Mouse (Mus musculus) limb, embryonic 11.5 days (tissue): Measurements from ENCODE around the gene Nlgn2. TPM values are rescaled to one million over a fixed set of nuclear protein-coding genes. Genes with fewer than 3 reads are reported as not detected.

Experiments
- ATAC-seq: fragments of 200-750 bp; cut with Nextera tagmentation; 2 replicates; pipeline ENCODE4 v1.8.0; 2017; ENCODE audit warnings: low read depth; ENCODE audit not compliant: insufficient number of reproducible peaks, low FRiP score, low TSS enrichment
- DNase-seq: peaks from one replicate; pipeline ENCODE4 v3.0.0-alpha.2; 2015; ENCODE audit warnings: low spot score
- H3K27ac ChIP-seq: fragments of 300-500 bp; sonication (generic); replicated peaks from 2 replicates; pipeline ENCODE4 v1.5.1; 2014; ENCODE audit warnings: low read depth, mild to moderate bottlenecking, low read length
- H3K27me3 ChIP-seq: fragments of 300-500 bp; sonication (generic); 2 replicates; pipeline ENCODE4 v1.6.1; 2014; ENCODE audit warnings: mild to moderate bottlenecking, low read length, mixed read lengths; ENCODE audit not compliant: control insufficient read depth, insufficient read depth
- H3K36me3 ChIP-seq: fragments of 300-500 bp; sonication (generic); 2 replicates; pipeline ENCODE4 v1.6.1; 2014; ENCODE audit warnings: mild to moderate bottlenecking, low read length, moderate library complexity, mixed read lengths; ENCODE audit not compliant: control insufficient read depth, insufficient read depth
- H3K4me1 ChIP-seq: fragments of 300-500 bp; sonication (generic); 2 replicates; pipeline ENCODE4 v1.6.1; 2014; ENCODE audit warnings: low read length, mixed read lengths; ENCODE audit not compliant: control insufficient read depth, insufficient read depth
- H3K4me2 ChIP-seq: fragments of 300-500 bp; sonication (generic); 2 replicates; pipeline ENCODE4 v1.6.1; 2014; ENCODE audit warnings: low read depth, mild to moderate bottlenecking, moderate library complexity; ENCODE audit not compliant: severe bottlenecking
- H3K4me3 ChIP-seq: fragments of 300-500 bp; sonication (generic); 2 replicates; pipeline ENCODE4 v1.5.1; 2014; ENCODE audit warnings: low read depth, low read length
- H3K9ac ChIP-seq: fragments of 300-500 bp; sonication (generic); 2 replicates; pipeline ENCODE4 v1.6.1; 2014; ENCODE audit warnings: mild to moderate bottlenecking, low read length
- H3K9me3 ChIP-seq: fragments of 300-500 bp; sonication (generic); 2 replicates; pipeline ENCODE4 v1.6.1; 2016; ENCODE audit warnings: low read length; ENCODE audit not compliant: control insufficient read depth
- WGBS: fragments of 180-500 bp; shearing (Covaris S2); extraction: QIAGEN DNeasy Blood & Tissue Kit; methylation state at CpG from one replicate; pipeline ENCODE4 v1.1.7; 2014; 5-methylcytosine and 5-hydroxymethylcytosine counted together
- microRNA-seq: library from miRNA; unstranded; fragments of <30 nt; microRNA quantifications from one replicate; pipeline ENCODE4, GENCODE M21; 2016
- polyA plus RNA-seq: library from polyadenylated mRNA; unstranded; fragments of >200 nt; fragmentation: Nextera tagmentation; extraction: Ambion mirVana; gene quantifications from 2 replicates; pipeline ENCODE4 v1.2.1, GENCODE M21; 2014

Nlgn2 gene
- polyA plus RNA-seq, 1 experiment from 2014 or later: 5.8 TPM

GRCm38 (mm10) chr11:69774961-69775360 is 62.6 kb downstream of the Nlgn2 start:
- Histone ChIP-seq H3K4me1 (no peaks in the 10 kb centered on the region), H3K36me3 (no peaks in the 10 kb centered on the region), H3K9me3 (no peaks in the 10 kb centered on the region), H3K27ac (no peak overlapping the region), H3K27me3 (peaks cover 9% of the 10 kb centered on the region; the same call in 1 of the 2 replicates), H3K4me3 (no peak overlapping the region), H3K9ac (no peak overlapping the region), H3K4me2 (no peak overlapping the region)
- DNase-seq: no peak
- WGBS: 56% methylated on average over 5 of the region's 5 CpGs
- ATAC-seq: no peak

Small RNA genes lying within 50 kb of the gene (microRNA-seq; reads per million reads assigned to microRNA genes)
- gene Mir6924: not detected

Other genes starting within 250 kb of the Nlgn2 start
- gene Atp1b2, start 231.8 kb downstream of the Nlgn2 start, polyA plus RNA-seq: 4.5 and 4.9 TPM in 2 replicates
- not detected in 2 replicates for gene Shbg, start 219.9 kb downstream of the Nlgn2 start, polyA plus RNA-seq
- gene Sat2, start 215.8 kb downstream of the Nlgn2 start, polyA plus RNA-seq: 14.7 and 16.2 TPM in 2 replicates
- 35.8 and 37.5 TPM in 2 replicates for gene Fxr2, start 204.8 kb downstream of the Nlgn2 start, polyA plus RNA-seq
- 0.17 TPM in 1 of 2 replicates, not detected in the other for gene Sox15, start 182.5 kb downstream of the Nlgn2 start, polyA plus RNA-seq
- gene Mpdu1, start 175.1 kb downstream of the Nlgn2 start, polyA plus RNA-seq: 21.0 and 41.0 TPM in 2 replicates
- gene Cd68, start 171.6 kb downstream of the Nlgn2 start, polyA plus RNA-seq: 3.4 and 4.5 TPM in 2 replicates
- 759 and 892 TPM in 2 replicates for gene Eif4a1, start 165.4 kb downstream of the Nlgn2 start, polyA plus RNA-seq
- 125 and 127 TPM in 2 replicates for gene Senp3, start 155.7 kb downstream of the Nlgn2 start, polyA plus RNA-seq
- gene Tnfsf13, start 152.0 kb downstream of the Nlgn2 start, polyA plus RNA-seq: not detected in 2 replicates
- gene Tnfsf12, start 141.9 kb downstream of the Nlgn2 start, polyA plus RNA-seq: 2.6 and 3.3 TPM in 2 replicates
- 1.1 and 1.3 TPM in 2 replicates for gene Tnfsfm13, start 141.7 kb downstream of the Nlgn2 start, polyA plus RNA-seq
- 64.0 and 78.3 TPM in 2 replicates for gene Polr2a, start 79.1 kb downstream of the Nlgn2 start, polyA plus RNA-seq
- 0.09 TPM in 1 of 2 replicates, not detected in the other for gene Slc35g3, start 75.8 kb downstream of the Nlgn2 start, polyA plus RNA-seq
- 0.96 and 1.1 TPM in 2 replicates for gene Zbtb4, start 71.9 kb downstream of the Nlgn2 start, polyA plus RNA-seq
- gene Chrnb1, start 41.8 kb downstream of the Nlgn2 start, polyA plus RNA-seq: 4.3 and 4.4 TPM in 2 replicates
- 0.36 and 0.67 TPM in 2 replicates for gene Fgf11, start 35.9 kb downstream of the Nlgn2 start, polyA plus RNA-seq
- gene Tmem102, start 32.2 kb downstream of the Nlgn2 start, polyA plus RNA-seq: 1.8 and 2.0 TPM in 2 replicates
- not detected in 2 replicates for gene Gm39566, start 22.5 kb downstream of the Nlgn2 start, polyA plus RNA-seq
- not detected in 2 replicates for gene Spem2, start 19.3 kb downstream of the Nlgn2 start, polyA plus RNA-seq
- 0.15 and 0.18 TPM in 2 replicates for gene Spem1, start 15.6 kb downstream of the Nlgn2 start, polyA plus RNA-seq
- gene Tmem256, start 730 bp upstream of the Nlgn2 start, polyA plus RNA-seq: 285 and 304 TPM in 2 replicates
- gene Plscr3, start 8.6 kb upstream of the Nlgn2 start, polyA plus RNA-seq: 115 TPM in 2 replicates
- 0.89 and 1.2 TPM in 2 replicates for gene Tnk1, start 20.9 kb upstream of the Nlgn2 start, polyA plus RNA-seq
- not detected in 2 replicates for gene Tmem95, start 40.2 kb upstream of the Nlgn2 start, polyA plus RNA-seq
- gene Kctd11, start 43.6 kb upstream of the Nlgn2 start, polyA plus RNA-seq: 3.7 and 4.3 TPM in 2 replicates
- 0.72 and 0.78 TPM in 2 replicates for gene Acap1, start 57.8 kb upstream of the Nlgn2 start, polyA plus RNA-seq
- 24.8 and 26.5 TPM in 2 replicates for gene 2810408A11Rik, start 63.2 kb upstream of the Nlgn2 start, polyA plus RNA-seq
- 15.3 and 15.5 TPM in 2 replicates for gene Neurl4, start 63.3 kb upstream of the Nlgn2 start, polyA plus RNA-seq
- 90.8 and 94.0 TPM in 2 replicates for gene Gps2, start 76.1 kb upstream of the Nlgn2 start, polyA plus RNA-seq
- 2,284 and 2,370 TPM in 2 replicates for gene Eif5a, start 84.2 kb upstream of the Nlgn2 start, polyA plus RNA-seq
- gene Ybx2, start 98.0 kb upstream of the Nlgn2 start, polyA plus RNA-seq: 11.2 and 11.3 TPM in 2 replicates
- 21.0 and 22.7 TPM in 2 replicates for gene Slc2a4, start 110.4 kb upstream of the Nlgn2 start, polyA plus RNA-seq
- 12.7 and 13.2 TPM in 2 replicates for gene Cldn7, start 127.0 kb upstream of the Nlgn2 start, polyA plus RNA-seq
- gene Ctdnep1, start 143.4 kb upstream of the Nlgn2 start, polyA plus RNA-seq: 22.8 and 27.6 TPM in 2 replicates
- 148 and 151 TPM in 2 replicates for gene Elp5, start 144.7 kb upstream of the Nlgn2 start, polyA plus RNA-seq
- 397 and 432 TPM in 2 replicates for gene Gabarap, start 153.4 kb upstream of the Nlgn2 start, polyA plus RNA-seq
- gene Phf23, start 158.0 kb upstream of the Nlgn2 start, polyA plus RNA-seq: 56.1 and 64.9 TPM in 2 replicates
- 47.3 and 52.0 TPM in 2 replicates for gene Dvl2, start 162.8 kb upstream of the Nlgn2 start, polyA plus RNA-seq
- 52.9 and 53.5 TPM in 2 replicates for gene Acadvl, start 177.6 kb upstream of the Nlgn2 start, polyA plus RNA-seq
- 10.0 and 10.8 TPM in 2 replicates for gene Dlg4, start 179.2 kb upstream of the Nlgn2 start, polyA plus RNA-seq
- 1.0 and 1.6 TPM in 2 replicates for gene Asgr1, start 216.3 kb upstream of the Nlgn2 start, polyA plus RNA-seq